ENCODE assay signal across 13 mouse cellular contexts in the genomic region with DNA sequence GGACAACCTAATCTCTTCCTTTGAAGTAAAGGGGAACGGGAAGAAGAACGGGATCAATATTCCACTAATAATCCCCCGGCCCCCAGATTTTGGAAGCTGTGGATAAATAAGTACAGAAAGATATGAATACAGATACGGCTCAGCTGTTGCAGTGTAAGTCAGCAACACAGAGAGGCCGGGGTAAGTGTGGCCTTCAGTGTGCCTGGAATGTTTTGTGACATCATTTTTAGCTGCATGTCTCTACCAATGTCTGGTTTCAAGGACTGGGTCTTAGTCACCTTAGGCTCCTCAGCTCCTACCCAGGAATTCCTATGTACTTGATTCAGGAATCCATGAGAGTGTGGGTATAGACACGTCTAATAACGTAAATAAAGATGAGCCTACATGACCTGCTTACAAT.
"Had no signal": no experiment of that assay in that cellular context is flagged by ENCODE, and none has a peak within 500 bp of the region (broad histone marks: within the 10 kb centered on the region; RNA-seq: fewer than 3 reads in every experiment).

No protein-coding gene starts in this region.

- H3K4me3 ChIP-seq: lung, embryonic 15.5 days; megakaryocyte, embryonic 14.5 days; midbrain, embryonic 13.5 days; midbrain, embryonic 15.5 days; neural tube, embryonic 12.5 days; stomach, embryonic 15.5 days had no signal

- DNase-seq: lung, adult 2 months; lung, postnatal 14 days; thymus, adult 2 months; thymus, postnatal 25 days; thymus, postnatal 4 days had no signal

- H3K27ac ChIP-seq: lung, embryonic 15.5 days; macrophage; midbrain, embryonic 13.5 days; neural tube, embryonic 12.5 days; stomach, embryonic 15.5 days; stomach, postnatal 0 days had no signal
